Mouse (Mus musculus): ENCODE data around the gene Hectd4.
"Not testable (repeated sequence)": the region's sequence is repeated elsewhere in the genome, so short reads cannot be mapped to it uniquely, and the experiment has no call there.

Hectd4 gene

GRCm38 (mm10) chr5:121219980-121220731 is at the start of gene Hectd4:
Gene Hectd4 (plus strand): TSS chr5:121220219.
- peak; percentile 89 for DNase-seq (ENCODE audit: low spot score)

GRCm38 (mm10) chr5:121172835-121173234 is 47.2 kb upstream of the Hectd4 start:
- DNase-seq (ENCODE audit: low spot score): no peak

- DNase-seq (ENCODE audit: low spot score): no peak
These were observed 40.8 kb upstream of the Hectd4 start for GRCm38 (mm10) chr5:121179077-121179857.

- no peak for DNase-seq (ENCODE audit: low spot score)
These were observed 36.8 kb upstream of the Hectd4 start for GRCm38 (mm10) chr5:121183269-121183668.

- DNase-seq (ENCODE audit: low spot score): no peak
These were observed 35.6 kb upstream of the Hectd4 start for GRCm38 (mm10) chr5:121184375-121184774.

GRCm38 (mm10) chr5:121184945-121185551 is 35.0 kb upstream of the Hectd4 start:
- no peak for DNase-seq (ENCODE audit: low spot score)

- no peak for DNase-seq (ENCODE audit: low spot score)
These were observed 32.4 kb upstream of the Hectd4 start for GRCm38 (mm10) chr5:121187580-121188001.

- no peak for DNase-seq (ENCODE audit: low spot score)
These were observed 31.8 kb upstream of the Hectd4 start for GRCm38 (mm10) chr5:121188265-121188664.

GRCm38 (mm10) chr5:121189182-121189581 is 30.8 kb upstream of the Hectd4 start:
- no peak for DNase-seq (ENCODE audit: low spot score)

- DNase-seq (ENCODE audit: low spot score): no peak
These were observed 29.7 kb upstream of the Hectd4 start for GRCm38 (mm10) chr5:121190210-121190835.

GRCm38 (mm10) chr5:121190836-121191583 is 29.0 kb upstream of the Hectd4 start, which contains the start of gene Ptpn11:
Gene Ptpn11 (minus strand): TSS chr5:121191397.
- DNase-seq (ENCODE audit: low spot score): no peak

- no peak for DNase-seq (ENCODE audit: low spot score)
These were observed 28.5 kb upstream of the Hectd4 start for GRCm38 (mm10) chr5:121191584-121191906.

- DNase-seq (ENCODE audit: low spot score): no peak
These were observed 25.8 kb upstream of the Hectd4 start for GRCm38 (mm10) chr5:121194173-121194572.

- DNase-seq (ENCODE audit: low spot score): no peak
These were observed 23.3 kb upstream of the Hectd4 start for GRCm38 (mm10) chr5:121196764-121197163.

GRCm38 (mm10) chr5:121197337-121197736 is 22.7 kb upstream of the Hectd4 start:
- no peak for DNase-seq (ENCODE audit: low spot score)

GRCm38 (mm10) chr5:121198376-121198775 is 21.6 kb upstream of the Hectd4 start:
- no peak for DNase-seq (ENCODE audit: low spot score)

GRCm38 (mm10) chr5:121201739-121202138 is 18.3 kb upstream of the Hectd4 start:
- no peak for DNase-seq (ENCODE audit: low spot score)

GRCm38 (mm10) chr5:121202467-121202866 is 17.6 kb upstream of the Hectd4 start:
- no peak for DNase-seq (ENCODE audit: low spot score)

- DNase-seq (ENCODE audit: low spot score): no peak
These were observed 15.6 kb upstream of the Hectd4 start, which contains the start of gene Rpl6 for GRCm38 (mm10) chr5:121204132-121205089. Gene Rpl6 (plus strand): TSS chr5:121204481.

- not testable (repeated sequence) for DNase-seq (ENCODE audit: low spot score)
These were observed 14.4 kb upstream of the Hectd4 start for GRCm38 (mm10) chr5:121205537-121206130.

Measured in layer of hippocampus, adult 9-10 months (tissue).